Mouse (Mus musculus) MEL (cell line): ENCODE data around the gene Ptpdc1. TPM values are rescaled to one million over a fixed set of nuclear protein-coding genes. Genes with fewer than 3 reads are reported as not detected.

Source experiments
- DNase-seq: peaks from one replicate; pipeline ENCODE4 v3.0.0; 2011; ENCODE audit warnings: low read depth, low spot score
- H3K27ac ChIP-seq: 2 replicates; pipeline ENCODE4 v1.5.1; 2012; ENCODE audit warnings: low read depth, mild to moderate bottlenecking, control low read depth, low read length, moderate library complexity; ENCODE audit not compliant: control insufficient read depth
- H3K27me3 ChIP-seq, 2 experiments: fragments of 150-350 bp in 1 of 2; sonication (generic) in 1 of 2; 2 replicates each; pipeline ENCODE4 v1.6.1; 2012; ENCODE audit warnings: low read length in 2 of 2, mild to moderate bottlenecking in 2 of 2, improper control_type of control experiment in 1 of 2, moderate library complexity in 1 of 2; ENCODE audit not compliant: insufficient read depth in 2 of 2, control insufficient read depth in 1 of 2
- H3K36me3 ChIP-seq, 2 experiments: 2 replicates each; pipeline ENCODE4 v1.6.1; 2012 to 2014; ENCODE audit warnings: low read length in 2 of 2, improper control_type of control experiment in 1 of 2, inconsistent platforms in 1 of 2, mild to moderate bottlenecking in 1 of 2; ENCODE audit not compliant: insufficient read depth in 2 of 2, control insufficient read depth in 1 of 2
- H3K4me1 ChIP-seq, 2 experiments: fragments of 150-350 bp in 1 of 2; sonication (generic) in 1 of 2; 2 replicates each; pipeline ENCODE4 v1.6.1; 2012; ENCODE audit warnings: low read length in 2 of 2, improper control_type of control experiment in 1 of 2, mild to moderate bottlenecking in 1 of 2; ENCODE audit not compliant: insufficient read depth in 2 of 2, control insufficient read depth in 1 of 2
- H3K4me3 ChIP-seq, 2 experiments: fragments of 150-350 bp in 1 of 2; sonication (generic) in 1 of 2; 2 replicates each; pipeline ENCODE4 v1.5.1; 2012; ENCODE audit warnings: low read depth in 2 of 2, low read length in 2 of 2, mild to moderate bottlenecking in 2 of 2, moderate library complexity in 2 of 2, control low read depth in 1 of 2, improper control_type of control experiment in 1 of 2; ENCODE audit not compliant: control insufficient read depth in 1 of 2, insufficient read depth in 1 of 2
- H3K79me2 ChIP-seq: 2 replicates; pipeline ENCODE4 v1.6.1; 2012; ENCODE audit warnings: mild to moderate bottlenecking, low read length, moderate library complexity; ENCODE audit not compliant: control insufficient read depth, poor library complexity, insufficient read depth
- H3K9ac ChIP-seq: 2 replicates; pipeline ENCODE4 v1.6.1; 2012; ENCODE audit warnings: low read depth, mild to moderate bottlenecking, control low read depth, low read length, moderate library complexity; ENCODE audit not compliant: control insufficient read depth, poor library complexity, severe bottlenecking
- H3K9me3 ChIP-seq: fragments of 150-350 bp; sonication (generic); replicated peaks from 2 replicates; pipeline ENCODE4 v1.6.1; 2012; ENCODE audit warnings: mild to moderate bottlenecking, low read length, improper control_type of control experiment, moderate library complexity; ENCODE audit not compliant: insufficient read depth
- BHLHE40 ChIP-seq: IDR thresholded peaks from 2 replicates; pipeline ENCODE4 v1.6.1; 2012; ENCODE audit warnings: low read depth, mild to moderate bottlenecking, inconsistent platforms, low read length, improper control_type of control experiment, borderline replicate concordance
- CHD1 ChIP-seq: IDR thresholded peaks from 2 replicates; pipeline ENCODE4 v1.6.1; 2012; ENCODE audit warnings: low read depth, mild to moderate bottlenecking, inconsistent platforms, low read length, improper control_type of control experiment
- CHD2 ChIP-seq: IDR thresholded peaks from 2 replicates; pipeline ENCODE4 v1.6.1; 2011; ENCODE audit warnings: low read length, improper control_type of control experiment
- CTCF ChIP-seq, 3 experiments: IDR thresholded peaks in 2 of 3; conservative IDR thresholded peaks in 1 of 3; 2 replicates each; pipeline ENCODE4 v1.5.1; 2011 to 2012; ENCODE audit warnings: low read length in 3 of 3, low read depth in 2 of 3, mild to moderate bottlenecking in 2 of 3, improper control_type of control experiment in 1 of 3, inconsistent platforms in 1 of 3, mixed read lengths in 1 of 3, moderate library complexity in 1 of 3; ENCODE audit not compliant: control insufficient read depth in 1 of 3, insufficient read depth in 1 of 3, poor library complexity in 1 of 3, severe bottlenecking in 1 of 3
- E2F4 ChIP-seq: IDR thresholded peaks from 2 replicates; pipeline ENCODE4 v1.6.1; 2011; ENCODE audit warnings: low read depth, low read length, improper control_type of control experiment, borderline replicate concordance
- ELF1 ChIP-seq: IDR thresholded peaks from 2 replicates; pipeline ENCODE4 v1.6.1; 2014; ENCODE audit warnings: low read depth, mild to moderate bottlenecking, inconsistent platforms, low read length, improper control_type of control experiment, moderate library complexity
- EP300 ChIP-seq, 2 experiments: IDR thresholded peaks; 2 replicates each; pipeline ENCODE4 v1.6.1; 2011; ENCODE audit warnings: improper control_type of control experiment in 2 of 2, low read length in 2 of 2, low read depth in 1 of 2, mild to moderate bottlenecking in 1 of 2
- ETS1 ChIP-seq: IDR thresholded peaks from 2 replicates; pipeline ENCODE4 v1.6.1; 2012; ENCODE audit warnings: low read depth, mild to moderate bottlenecking, inconsistent platforms, low read length, improper control_type of control experiment, moderate library complexity
- GABPA ChIP-seq: IDR thresholded peaks from 2 replicates; pipeline ENCODE4 v1.6.1; 2012; ENCODE audit warnings: low read depth, mild to moderate bottlenecking, inconsistent platforms, low read length, improper control_type of control experiment, moderate library complexity
- GATA1 ChIP-seq: IDR thresholded peaks from 2 replicates; pipeline ENCODE4 v1.6.1; 2011; ENCODE audit warnings: low read depth, low read length, improper control_type of control experiment
- HCFC1 ChIP-seq: IDR thresholded peaks from 2 replicates; pipeline ENCODE4 v1.6.1; 2012; ENCODE audit warnings: low read depth, mild to moderate bottlenecking, inconsistent platforms, low read length, improper control_type of control experiment, moderate library complexity
- JUND ChIP-seq: IDR thresholded peaks from 2 replicates; pipeline ENCODE4 v1.6.1; 2011; ENCODE audit warnings: low read depth, mild to moderate bottlenecking, improper control_type of control experiment, low read length
- MAFK ChIP-seq: IDR thresholded peaks from 2 replicates; pipeline ENCODE4 v1.6.1; 2011; ENCODE audit warnings: low read depth, mild to moderate bottlenecking, low read length, improper control_type of control experiment, borderline replicate concordance
- MAX ChIP-seq: IDR thresholded peaks from 2 replicates; pipeline ENCODE4 v1.6.1; 2011; ENCODE audit warnings: low read length, improper control_type of control experiment
- MAZ ChIP-seq: IDR thresholded peaks from 2 replicates; pipeline ENCODE4 v1.6.1; 2012; ENCODE audit warnings: low read depth, mild to moderate bottlenecking, inconsistent platforms, low read length, improper control_type of control experiment
- MEF2A ChIP-seq: IDR thresholded peaks from 2 replicates; pipeline ENCODE4 v1.6.1; 2014; ENCODE audit warnings: low read depth, mild to moderate bottlenecking, inconsistent platforms, low read length, improper control_type of control experiment; ENCODE audit not compliant: poor library complexity, insufficient replicate concordance, severe bottlenecking; ENCODE audit errors: extremely low read depth
- MXI1 ChIP-seq: IDR thresholded peaks from 2 replicates; pipeline ENCODE4 v1.6.1; 2011; ENCODE audit warnings: mild to moderate bottlenecking, low read depth, low read length, improper control_type of control experiment
- MYB ChIP-seq: IDR thresholded peaks from 2 replicates; pipeline ENCODE4 v1.6.1; 2011; ENCODE audit warnings: mild to moderate bottlenecking, low read depth, low read length, improper control_type of control experiment
- MYC ChIP-seq: IDR thresholded peaks from 2 replicates; pipeline ENCODE4 v1.6.1; 2011; ENCODE audit warnings: low read depth, mild to moderate bottlenecking, low read length, improper control_type of control experiment, moderate library complexity
- NELFE ChIP-seq: IDR thresholded peaks from 2 replicates; pipeline ENCODE4 v1.6.1; 2011; ENCODE audit warnings: low read depth, low read length, improper control_type of control experiment
- NRF1 ChIP-seq: IDR thresholded peaks from 2 replicates; pipeline ENCODE4 v1.6.1; 2014; ENCODE audit warnings: low read depth, mild to moderate bottlenecking, inconsistent platforms, low read length, improper control_type of control experiment, moderate library complexity; ENCODE audit not compliant: poor library complexity, insufficient read depth, severe bottlenecking
- POLR2A ChIP-seq, 2 experiments: IDR thresholded peaks; 2 replicates each; pipeline ENCODE4 v1.6.1; 2011 to 2012; ENCODE audit warnings: low read length in 2 of 2, mild to moderate bottlenecking in 2 of 2, control low read depth in 1 of 2, improper control_type of control experiment in 1 of 2, low read depth in 1 of 2, moderate library complexity in 1 of 2; ENCODE audit not compliant: control insufficient read depth in 1 of 2, insufficient read depth in 1 of 2, poor library complexity in 1 of 2
- POLR2AphosphoS5 ChIP-seq: IDR thresholded peaks from 2 replicates; pipeline ENCODE4 v1.6.1; 2012; ENCODE audit warnings: low read depth, borderline replicate concordance, mild to moderate bottlenecking, inconsistent platforms, low read length, moderate library complexity, mixed read lengths
- RCOR1 ChIP-seq: IDR thresholded peaks from 2 replicates; pipeline ENCODE4 v1.6.1; 2012; ENCODE audit warnings: low read depth, mild to moderate bottlenecking, inconsistent platforms, low read length, improper control_type of control experiment
- SIN3A ChIP-seq: IDR thresholded peaks from 2 replicates; pipeline ENCODE4 v1.6.1; 2012; ENCODE audit warnings: low read length, improper control_type of control experiment, inconsistent platforms
- SMC3 ChIP-seq: IDR thresholded peaks from 2 replicates; pipeline ENCODE4 v1.6.1; 2011; ENCODE audit warnings: low read depth, low read length, improper control_type of control experiment
- TAL1 ChIP-seq: IDR thresholded peaks from 2 replicates; pipeline ENCODE4 v1.6.1; 2012; ENCODE audit warnings: mild to moderate bottlenecking, inconsistent platforms, low read length, moderate library complexity, mixed read lengths
- UBTF ChIP-seq: IDR thresholded peaks from 2 replicates; pipeline ENCODE4 v1.6.1; 2012; ENCODE audit warnings: low read depth, mild to moderate bottlenecking, inconsistent platforms, low read length, improper control_type of control experiment, moderate library complexity, borderline replicate concordance; ENCODE audit not compliant: insufficient read depth
- USF1 ChIP-seq: IDR thresholded peaks from 2 replicates; pipeline ENCODE4 v1.6.1; 2014; ENCODE audit warnings: low read depth, mild to moderate bottlenecking, inconsistent platforms, low read length, improper control_type of control experiment, moderate library complexity
- USF2 ChIP-seq, 2 experiments: IDR thresholded peaks; 2 replicates each; pipeline ENCODE4 v1.6.1; 2011 to 2012; ENCODE audit warnings: improper control_type of control experiment in 2 of 2, low read length in 2 of 2, borderline replicate concordance in 1 of 2, inconsistent platforms in 1 of 2, low read depth in 1 of 2, mild to moderate bottlenecking in 1 of 2; ENCODE audit not compliant: insufficient read depth in 1 of 2
- ZC3H11A ChIP-seq: IDR thresholded peaks from 2 replicates; pipeline ENCODE4 v1.6.1; 2012; ENCODE audit warnings: low read depth, mild to moderate bottlenecking, inconsistent platforms, low read length, improper control_type of control experiment
- ZKSCAN1 ChIP-seq: IDR thresholded peaks from 2 replicates; pipeline ENCODE4 v1.6.1; 2012; ENCODE audit warnings: low read depth, mild to moderate bottlenecking, inconsistent platforms, low read length, improper control_type of control experiment, moderate library complexity
- ZMIZ1 ChIP-seq: IDR thresholded peaks from 2 replicates; pipeline ENCODE4 v1.6.1; 2012; ENCODE audit warnings: low read depth, mild to moderate bottlenecking, inconsistent platforms, low read length, improper control_type of control experiment, moderate library complexity
- ZNF384 ChIP-seq: IDR thresholded peaks from 2 replicates; pipeline ENCODE4 v1.6.1; 2012; ENCODE audit warnings: low read depth, mild to moderate bottlenecking, inconsistent platforms, low read length, improper control_type of control experiment
- polyA plus RNA-seq, 2 experiments: library from polyadenylated mRNA; stranded (reverse) in 1 of 2; unstranded in 1 of 2; fragments of >175 nt in 1 of 2; fragments of >200 nt in 1 of 2; gene quantifications; 2 replicates each; pipeline versions ENCODE4 v1.2.1 to v1.2.4; 2012; ENCODE audit warnings: low replicate concordance in 2 of 2, low read depth in 1 of 2; ENCODE audit not compliant: insufficient read length in 2 of 2, insufficient read depth in 1 of 2, missing spikeins in 1 of 2
- total RNA-seq: library from RNA; depleted of rRNA; stranded (reverse); fragments of 300-350 nt; gene quantifications from 2 replicates; pipeline ENCODE4 v1.2.3, GENCODE M21; 2012

Gene Ptpdc1
- total and polyA plus RNA-seq, 3 experiments: 3.3 to 7.6 TPM; not detected in 1

- TF ChIP-seq MEF2A: no peak
- TF ChIP-seq, all 39 proteins: peak for 0
These were observed 64.0 kb downstream of the Ptpdc1 start (continued) for GRCm38 (mm10) chr13:48561481-48561880.

GRCm38 (mm10) chr13:48555976-48556375 lies 69.5 kb downstream of the Ptpdc1 start:
- H3K4me3 ChIP-seq: no peak overlapping the region
- H3K27me3 ChIP-seq: no peaks in the 10 kb centered on the region
- DNase-seq: peak; percentile 67
- H3K4me1 ChIP-seq: peaks cover 10 to 12% of the 10 kb centered on the region in 2 experiments
- no peak for TF ChIP-seq USF1
- no peak for TF ChIP-seq CTCF (IDR thresholded peaks at IDR 0.05 in 2 of 3, conservative IDR thresholded peaks at IDR 0.05 in 1 of 3; ENCODE audit: control insufficient read depth in 1 of 3, insufficient read depth in 1 of 3, low read depth in 2 of 3, low read length in 3 of 3, poor library complexity in 1 of 3, severe bottlenecking in 1 of 3)
- no peak for TF ChIP-seq ZMIZ1
- no peak for TF ChIP-seq SMC3
- no peak for TF ChIP-seq SIN3A
- no peak for TF ChIP-seq TAL1
- TF ChIP-seq NELFE: no peak
- peak in 1 of 2 experiments; percentile 27; a peak in 1 of 4 replicates for TF ChIP-seq EP300 (IDR thresholded peaks at IDR 0.05; ENCODE audit: low read depth in 1 of 2, low read length in 2 of 2)
- no peak for TF ChIP-seq NRF1
- no peak for TF ChIP-seq GABPA
- TF ChIP-seq MXI1: no peak
- TF ChIP-seq ZNF384: no peak
- no peak for TF ChIP-seq POLR2AphosphoS5
- TF ChIP-seq HCFC1: no peak
- no peak for TF ChIP-seq CHD1
- TF ChIP-seq ETS1: no peak; the same call in 1 of the 2 replicates
- no peak for TF ChIP-seq MAFK
- TF ChIP-seq JUND: no peak
- no peak for TF ChIP-seq MEF2A
- TF ChIP-seq UBTF: no peak
- TF ChIP-seq USF2 (IDR thresholded peaks at IDR 0.05; ENCODE audit: borderline replicate concordance in 1 of 2, insufficient read depth in 1 of 2, low read depth in 1 of 2, low read length in 2 of 2): no peak
- no peak for TF ChIP-seq ZKSCAN1
- no peak for TF ChIP-seq POLR2A (IDR thresholded peaks at IDR 0.05; ENCODE audit: control insufficient read depth in 1 of 2, insufficient read depth in 1 of 2, low read depth in 1 of 2, low read length in 2 of 2, poor library complexity in 1 of 2)
- no peak for TF ChIP-seq ZC3H11A
- no peak for TF ChIP-seq MAZ
- peak; percentile 55 for TF ChIP-seq ELF1
- no peak for TF ChIP-seq MYC
- no peak for TF ChIP-seq RCOR1
- no peak for TF ChIP-seq E2F4
- TF ChIP-seq MAX: no peak
- 0 out of 2 replicates have a peak, but pooled peaks have one; percentile 6 for TF ChIP-seq BHLHE40
- TF ChIP-seq MYB: no peak
- TF ChIP-seq CHD2: peak; percentile 29; the same call in 1 of the 2 replicates
- no peak for TF ChIP-seq GATA1
- peaks cover 5% of the 10 kb centered on the region; the same call in 1 of the 2 replicates for H3K79me2 ChIP-seq
- peaks cover 0 to 12% of the 10 kb centered on the region in 2 experiments; a peak in 2 of 4 replicates for H3K36me3 ChIP-seq
- no peaks in the 10 kb centered on the region for H3K9me3 ChIP-seq
- no peak overlapping the region for H3K9ac ChIP-seq
- 0 out of 2 replicates have a peak overlapping the region, but pooled peaks have one; percentile 30 for H3K27ac ChIP-seq
